Mouse (Mus musculus) neural tube, embryonic 11.5 days (tissue): Measurements from ENCODE around the gene Pdpn. TPM values are rescaled to one million over a fixed set of nuclear protein-coding genes. Genes with fewer than 3 reads are reported as not detected.

ENCODE experiments used
- ATAC-seq: fragments of 200-750 bp; cut with Nextera tagmentation; 2 replicates; pipeline ENCODE4 v1.8.0; 2017; ENCODE audit warnings: moderate number of reproducible peaks, mild to moderate bottlenecking, moderate TSS enrichment, moderate library complexity; ENCODE audit not compliant: insufficient read depth, low FRiP score, low TSS enrichment
- DNase-seq: peaks from one replicate; pipeline ENCODE4 v3.0.0-alpha.2; 2015; ENCODE audit warnings: low spot score
- H3K27ac ChIP-seq: fragments of 300-500 bp; sonication (generic); 2 replicates; pipeline ENCODE4 v1.5.1; 2014; ENCODE audit warnings: low read depth, mild to moderate bottlenecking, low read length
- H3K27me3 ChIP-seq: fragments of 300-500 bp; sonication (generic); 2 replicates; pipeline ENCODE4 v1.6.1; 2014; ENCODE audit warnings: mild to moderate bottlenecking, low read length, mixed read lengths; ENCODE audit not compliant: control insufficient read depth, insufficient read depth
- H3K36me3 ChIP-seq: fragments of 300-500 bp; sonication (generic); 2 replicates; pipeline ENCODE4 v1.6.1; 2014; ENCODE audit warnings: mild to moderate bottlenecking, low read length, moderate library complexity, mixed read lengths; ENCODE audit not compliant: control insufficient read depth, insufficient read depth
- H3K4me1 ChIP-seq: fragments of 300-500 bp; sonication (generic); 2 replicates; pipeline ENCODE4 v1.6.1; 2014; ENCODE audit warnings: low read length, mixed read lengths; ENCODE audit not compliant: control insufficient read depth, insufficient read depth
- H3K4me2 ChIP-seq: fragments of 300-500 bp; sonication (generic); 2 replicates; pipeline ENCODE4 v1.6.1; 2014; ENCODE audit warnings: low read depth, mild to moderate bottlenecking, moderate library complexity
- H3K4me3 ChIP-seq: fragments of 300-500 bp; sonication (generic); 2 replicates; pipeline ENCODE4 v1.5.1; 2014; ENCODE audit warnings: low read depth, low read length
- H3K9ac ChIP-seq: fragments of 300-500 bp; sonication (generic); 2 replicates; pipeline ENCODE4 v1.6.1; 2014; ENCODE audit warnings: mild to moderate bottlenecking, low read length
- H3K9me3 ChIP-seq: fragments of 300-500 bp; sonication (generic); 2 replicates; pipeline ENCODE4 v1.6.1; 2016; ENCODE audit warnings: low read length; ENCODE audit not compliant: control insufficient read depth
- WGBS: fragments of 180-500 bp; shearing (Covaris S2); extraction: QIAGEN DNeasy Blood & Tissue Kit; methylation state at CpG from one replicate; pipeline ENCODE4 v1.1.7; 2014; 5-methylcytosine and 5-hydroxymethylcytosine counted together
- polyA plus RNA-seq: library from polyadenylated mRNA; unstranded; fragments of >200 nt; fragmentation: Nextera tagmentation; extraction: Ambion mirVana; gene quantifications from 2 replicates; pipeline ENCODE4 v1.2.1, GENCODE M21; 2014

The Pdpn gene
- polyA plus RNA-seq, 1 experiment from 2014 or later = 147 TPM

GRCm38 (mm10) chr4:143218858-143219257 is 80.5 kb downstream of the Pdpn start:
- WGBS = 63% methylated on average over 2 of the region's 2 CpGs
- Histone ChIP-seq H3K9ac (no peak overlapping the region), H3K4me3 (no peak overlapping the region), H3K27me3 (no peaks in the 10 kb centered on the region), H3K4me2 (no peak overlapping the region), H3K4me1 (no peaks in the 10 kb centered on the region), H3K36me3 (no peaks in the 10 kb centered on the region), H3K9me3 (no peaks in the 10 kb centered on the region), H3K27ac (peak overlapping the region; percentile 76)
- ATAC-seq (peak; percentile 42; the same call in 1 of the 2 replicates), DNase-seq (no peak)

Other genes starting within 250 kb of the Pdpn start
- gene Prdm2, start 86.6 kb downstream of the Pdpn start, polyA plus RNA-seq = 16.7 and 16.9 TPM in 2 replicates
- gene Lrrc38, start 50.2 kb upstream of the Pdpn start, polyA plus RNA-seq = 0.48 and 1.1 TPM in 2 replicates
- gene Pramel1, start 94.9 kb upstream of the Pdpn start, polyA plus RNA-seq = not detected in 2 replicates
- 17.3 and 17.4 TPM in 2 replicates for gene Pramef8, start 112.9 kb upstream of the Pdpn start, polyA plus RNA-seq
- not detected in 2 replicates for gene Oog4, start 150.8 kb upstream of the Pdpn start, polyA plus RNA-seq
- gene Gm13043, start 211.8 kb upstream of the Pdpn start, polyA plus RNA-seq = not detected in 2 replicates
- gene Gm13040, start 236.4 kb upstream of the Pdpn start, polyA plus RNA-seq = not detected in 2 replicates